Mouse (Mus musculus): ENCODE results near the gene Pdxk. TPM values are rescaled to one million over a fixed set of nuclear protein-coding genes. Genes with fewer than 3 reads are reported as not detected.

The Pdxk gene
- polyA plus RNA-seq, 1 experiment from 2014 or later, result 30.0 TPM

DNA sequence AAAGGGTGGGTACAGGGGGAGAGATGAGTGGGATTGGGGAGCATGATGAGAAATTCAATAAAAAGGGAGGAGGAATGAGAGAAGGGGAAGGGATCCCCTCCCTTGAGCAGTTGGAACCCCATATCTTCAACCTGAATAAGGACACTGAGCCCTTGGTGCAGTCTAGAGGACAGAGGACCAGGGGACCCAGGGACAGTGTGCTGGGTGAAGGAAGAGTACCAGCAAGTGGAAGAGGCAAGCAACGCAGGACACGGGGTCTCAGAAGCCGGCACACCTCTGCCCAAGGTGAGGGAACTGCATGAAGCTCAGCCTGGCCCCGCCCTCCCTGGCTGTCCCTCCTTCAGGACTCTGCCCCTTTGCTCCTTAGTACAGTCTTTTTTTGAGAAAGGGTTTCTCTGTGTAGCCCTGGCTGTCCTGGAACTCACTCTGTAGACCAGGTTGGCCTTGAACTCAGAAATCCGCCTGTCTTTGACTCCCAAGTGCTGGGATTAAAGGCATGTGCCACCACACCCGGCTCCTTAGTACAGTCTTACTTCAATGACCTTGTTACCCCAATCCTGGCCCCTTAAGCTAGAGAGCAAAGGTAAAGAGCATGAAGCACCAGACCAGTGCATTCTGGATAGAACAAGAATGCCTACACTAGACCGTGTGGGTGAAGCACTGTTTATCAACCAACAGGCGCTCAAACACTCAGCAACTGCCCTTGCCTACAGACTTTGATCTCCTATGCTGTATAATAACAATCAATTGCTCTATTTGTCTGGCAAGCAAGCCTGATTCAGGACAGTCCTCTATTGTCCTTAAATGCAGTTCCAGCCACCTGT, 1.6 kb downstream of the Pdxk start:
- DNase-seq (ENCODE audit: low spot score) (no peak), ATAC-seq (ENCODE audit: low FRiP score) (no peak)
- H3K36me3 ChIP-seq (replicated peaks; ENCODE audit: control insufficient read depth, insufficient read depth), result no peaks in the 10 kb centered on the region
- WGBS, result 88% methylated on average over 8 of the region's 8 CpGs
- no peaks in the 10 kb centered on the region for H3K27me3 ChIP-seq (ENCODE audit: control insufficient read depth, insufficient read depth, low read length)
- H3K4me3 ChIP-seq (replicated peaks; ENCODE audit: low read length), result peak overlapping the region; percentile 62
- no peak overlapping the region for H3K27ac ChIP-seq
- H3K4me1 ChIP-seq (replicated peaks; ENCODE audit: control insufficient read depth, insufficient read depth, low read length), result peaks cover 10% of the 10 kb centered on the region; the same call in 1 of the 2 replicates
- H3K9me3 ChIP-seq (ENCODE audit: control insufficient read depth, low read length), result no peaks in the 10 kb centered on the region
- H3K9ac ChIP-seq, result peak overlapping the region; percentile 86; the same call in 1 of the 2 replicates
- peak overlapping the region; percentile 99 for H3K4me2 ChIP-seq (replicated peaks)

GRCm38 (mm10) chr10:78461767-78462166, 3.0 kb downstream of the Pdxk start:
- no peaks in the 10 kb centered on the region for H3K9me3 ChIP-seq (ENCODE audit: control insufficient read depth, low read length)
- 83% methylated on average over 4 of the region's 4 CpGs for WGBS
- H3K27ac ChIP-seq, result no peak overlapping the region
- ATAC-seq (ENCODE audit: low FRiP score) (no peak), DNase-seq (ENCODE audit: low spot score) (no peak)
- H3K36me3 ChIP-seq (replicated peaks; ENCODE audit: control insufficient read depth, insufficient read depth), result no peaks in the 10 kb centered on the region
- peaks cover 13% of the 10 kb centered on the region; the same call in 1 of the 2 replicates for H3K4me1 ChIP-seq (replicated peaks; ENCODE audit: control insufficient read depth, insufficient read depth, low read length)
- no peak overlapping the region for H3K4me2 ChIP-seq (replicated peaks)
- H3K4me3 ChIP-seq (replicated peaks; ENCODE audit: low read length), result no peak overlapping the region
- no peaks in the 10 kb centered on the region for H3K27me3 ChIP-seq (ENCODE audit: control insufficient read depth, insufficient read depth, low read length)
- H3K9ac ChIP-seq, result no peak overlapping the region

DNA sequence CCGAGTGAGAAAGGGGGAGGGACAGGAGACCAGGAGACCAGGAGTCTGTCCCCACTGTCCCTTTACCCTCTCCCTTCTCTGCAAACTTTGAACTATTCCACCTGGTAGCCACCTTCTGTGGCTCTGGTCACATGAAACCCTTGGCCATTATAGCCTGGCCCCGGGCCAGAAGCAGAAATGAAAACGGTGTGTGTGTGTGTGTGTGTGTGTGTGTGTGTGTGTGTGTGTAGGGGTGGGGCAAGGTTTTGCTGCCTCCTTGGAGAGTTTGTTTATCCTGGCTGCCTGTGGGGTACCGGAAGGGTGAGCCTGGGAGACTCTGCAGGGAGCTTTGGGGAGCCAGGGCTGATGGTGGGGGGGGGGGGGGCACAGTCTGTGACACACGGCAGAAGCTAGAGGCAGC, 4.3 kb downstream of the Pdxk start:
- Histone ChIP-seq H3K4me1 (replicated peaks; ENCODE audit: control insufficient read depth, insufficient read depth, low read length) (peaks cover 18% of the 10 kb centered on the region; the same call in 1 of the 2 replicates), H3K9me3 (ENCODE audit: control insufficient read depth, low read length) (no peaks in the 10 kb centered on the region), H3K4me2 (replicated peaks) (no peak overlapping the region), H3K36me3 (replicated peaks; ENCODE audit: control insufficient read depth, insufficient read depth) (no peaks in the 10 kb centered on the region), H3K9ac (no peak overlapping the region), H3K27ac (no peak overlapping the region), H3K4me3 (replicated peaks; ENCODE audit: low read length) (no peak overlapping the region), H3K27me3 (ENCODE audit: control insufficient read depth, insufficient read depth, low read length) (no peaks in the 10 kb centered on the region)
- no peak for ATAC-seq (ENCODE audit: low FRiP score)
- WGBS, result 63% methylated on average over 4 of the region's 5 CpGs
- no peak for DNase-seq (ENCODE audit: low spot score)

- Histone ChIP-seq H3K4me3 (replicated peaks; ENCODE audit: low read length) (no peak overlapping the region), H3K27me3 (ENCODE audit: control insufficient read depth, insufficient read depth, low read length) (no peaks in the 10 kb centered on the region), H3K4me2 (replicated peaks) (no peak overlapping the region), H3K27ac (no peak overlapping the region), H3K4me1 (replicated peaks; ENCODE audit: control insufficient read depth, insufficient read depth, low read length) (peaks cover 9% of the 10 kb centered on the region; the same call in 1 of the 2 replicates), H3K36me3 (replicated peaks; ENCODE audit: control insufficient read depth, insufficient read depth) (no peaks in the 10 kb centered on the region), H3K9me3 (ENCODE audit: control insufficient read depth, low read length) (no peaks in the 10 kb centered on the region), H3K9ac (no peak overlapping the region)
- DNase-seq (ENCODE audit: low spot score), result no peak
- 64% methylated on average over 5 of the region's 5 CpGs for WGBS
- ATAC-seq (ENCODE audit: low FRiP score), result peak; percentile 21; the same call in 1 of the 2 replicates
These were observed 6.2 kb downstream of the Pdxk start for GRCm38 (mm10) chr10:78458348-78459111.

GRCm38 (mm10) chr10:78457495-78458347, 7.1 kb downstream of the Pdxk start:
- no peaks in the 10 kb centered on the region for H3K36me3 ChIP-seq (replicated peaks; ENCODE audit: control insufficient read depth, insufficient read depth)
- H3K9me3 ChIP-seq (ENCODE audit: control insufficient read depth, low read length), result no peaks in the 10 kb centered on the region
- no peaks in the 10 kb centered on the region for H3K27me3 ChIP-seq (ENCODE audit: control insufficient read depth, insufficient read depth, low read length)
- no peak overlapping the region for H3K9ac ChIP-seq
- WGBS, result 35% methylated on average over 10 of the region's 10 CpGs
- ATAC-seq (ENCODE audit: low FRiP score) (no peak), DNase-seq (ENCODE audit: low spot score) (no peak)
- H3K4me1 ChIP-seq (replicated peaks; ENCODE audit: control insufficient read depth, insufficient read depth, low read length), result 0 out of 2 replicates have a peak, but pooled peaks cover 8% of the 10 kb centered on the region
- H3K4me2 ChIP-seq (replicated peaks), result no peak overlapping the region
- no peak overlapping the region for H3K27ac ChIP-seq
- no peak overlapping the region for H3K4me3 ChIP-seq (replicated peaks; ENCODE audit: low read length)

DNA sequence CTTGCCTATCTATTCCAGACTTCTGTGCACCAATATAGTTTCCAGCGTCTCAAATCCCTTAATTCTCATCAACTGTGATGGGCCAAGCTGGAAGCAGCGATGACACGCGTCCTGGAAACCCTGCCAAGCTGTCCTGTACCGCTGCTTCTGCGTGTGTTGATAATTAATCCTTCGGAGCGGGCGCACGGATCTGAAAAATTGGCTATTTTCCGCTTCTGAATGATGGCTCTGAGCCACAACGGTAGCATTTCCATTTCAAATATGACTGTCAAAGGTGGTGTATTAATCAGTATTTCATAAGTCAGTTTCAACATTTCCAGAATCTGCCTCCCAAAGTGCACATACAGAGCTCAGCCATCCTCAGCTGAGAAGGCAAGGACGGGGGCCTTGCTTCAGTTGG, 8.1 kb downstream of the Pdxk start:
- no peak for ATAC-seq (ENCODE audit: low FRiP score)
- Histone ChIP-seq H3K27me3 (ENCODE audit: control insufficient read depth, insufficient read depth, low read length) (no peaks in the 10 kb centered on the region), H3K9me3 (ENCODE audit: control insufficient read depth, low read length) (no peaks in the 10 kb centered on the region), H3K27ac (peak overlapping the region; percentile 62), H3K9ac (no peak overlapping the region), H3K36me3 (replicated peaks; ENCODE audit: control insufficient read depth, insufficient read depth) (no peaks in the 10 kb centered on the region), H3K4me1 (replicated peaks; ENCODE audit: control insufficient read depth, insufficient read depth, low read length) (peaks cover 12% of the 10 kb centered on the region; the same call in 1 of the 2 replicates), H3K4me3 (replicated peaks; ENCODE audit: low read length) (no peak overlapping the region), H3K4me2 (replicated peaks) (no peak overlapping the region)
- WGBS, result 62% methylated on average over 13 of the region's 13 CpGs
- DNase-seq (ENCODE audit: low spot score), result no peak

GRCm38 (mm10) chr10:78452641-78453040, 12.1 kb downstream of the Pdxk start:
- ATAC-seq (ENCODE audit: low FRiP score), result no peak
- H3K27me3 ChIP-seq (ENCODE audit: control insufficient read depth, insufficient read depth, low read length), result no peaks in the 10 kb centered on the region
- peaks cover 12% of the 10 kb centered on the region; the same call in 1 of the 2 replicates for H3K4me1 ChIP-seq (replicated peaks; ENCODE audit: control insufficient read depth, insufficient read depth, low read length)
- H3K9me3 ChIP-seq (ENCODE audit: control insufficient read depth, low read length), result no peaks in the 10 kb centered on the region
- no peak for DNase-seq (ENCODE audit: low spot score)
- no peak overlapping the region for H3K9ac ChIP-seq
- 13% methylated on average over 4 of the region's 4 CpGs for WGBS
- H3K4me3 ChIP-seq (replicated peaks; ENCODE audit: low read length), result no peak overlapping the region
- H3K4me2 ChIP-seq (replicated peaks), result no peak overlapping the region
- no peak overlapping the region; the same call in 1 of the 2 replicates for H3K27ac ChIP-seq
- peaks cover 26% of the 10 kb centered on the region for H3K36me3 ChIP-seq (replicated peaks; ENCODE audit: control insufficient read depth, insufficient read depth)

DNA sequence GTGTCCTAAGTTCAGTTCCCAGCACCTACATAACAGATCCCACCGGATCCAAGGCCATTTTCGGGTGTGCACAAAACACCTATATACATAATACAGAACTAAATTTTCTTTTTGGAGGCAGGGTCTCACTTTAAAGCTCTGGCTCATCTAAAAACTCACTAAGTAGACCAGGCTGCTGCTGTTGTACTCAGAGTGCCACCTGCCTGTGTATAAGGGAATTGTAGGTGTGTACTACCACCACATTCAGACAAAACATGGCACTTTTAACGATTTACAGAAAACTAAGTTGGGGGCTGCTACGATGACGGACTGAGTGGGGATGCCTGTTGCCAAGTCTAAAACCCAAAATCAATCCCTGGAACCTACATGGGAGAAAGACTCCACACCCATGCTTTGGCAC, 14.0 kb downstream of the Pdxk start:
- Histone ChIP-seq H3K4me3 (replicated peaks; ENCODE audit: low read length) (no peak overlapping the region), H3K4me1 (replicated peaks; ENCODE audit: control insufficient read depth, insufficient read depth, low read length) (peaks cover 4% of the 10 kb centered on the region; the same call in 1 of the 2 replicates), H3K27ac (no peak overlapping the region), H3K9ac (no peak overlapping the region), H3K27me3 (ENCODE audit: control insufficient read depth, insufficient read depth, low read length) (no peaks in the 10 kb centered on the region), H3K9me3 (ENCODE audit: control insufficient read depth, low read length) (no peaks in the 10 kb centered on the region), H3K36me3 (replicated peaks; ENCODE audit: control insufficient read depth, insufficient read depth) (peaks cover 43% of the 10 kb centered on the region), H3K4me2 (replicated peaks) (no peak overlapping the region)
- DNase-seq (ENCODE audit: low spot score), result no peak
- WGBS, result 91% methylated on average over 5 of the region's 5 CpGs
- no peak for ATAC-seq (ENCODE audit: low FRiP score)

All from hindbrain, embryonic 14.5 days (tissue).